Mouse (Mus musculus) liver, adult 2 months (tissue): Measurements from ENCODE around the gene Gm20662. TPM values are rescaled to one million over a fixed set of nuclear protein-coding genes. Genes with fewer than 3 reads are reported as not detected.

Experiments
- DNase-seq: peaks from one replicate; pipeline ENCODE4 v3.0.0-alpha.2; 2011; ENCODE audit warnings: low read depth, low spot score; ENCODE audit errors: extremely low read depth
- H3K27ac ChIP-seq: fragments of 200-500 bp; replicated peaks from 2 replicates; pipeline ENCODE4 v1.5.1; 2012; ENCODE audit warnings: low read depth, mild to moderate bottlenecking, control low read depth, inconsistent platforms, low read length; ENCODE audit not compliant: insufficient read depth
- H3K27me3 ChIP-seq: fragments of 200-500 bp; 2 replicates; pipeline ENCODE4 v1.6.1; 2012; ENCODE audit warnings: mild to moderate bottlenecking, moderate library complexity, low read length, inconsistent platforms; ENCODE audit not compliant: control insufficient read depth, insufficient read depth
- H3K36me3 ChIP-seq: fragments of 200-500 bp; 2 replicates; pipeline ENCODE4 v1.6.1; 2012; ENCODE audit warnings: low read length, inconsistent platforms; ENCODE audit not compliant: control insufficient read depth, insufficient read depth
- H3K4me1 ChIP-seq: fragments of 200-500 bp; 2 replicates; pipeline ENCODE4 v1.6.1; 2011; ENCODE audit warnings: low read length; ENCODE audit not compliant: control insufficient read depth, insufficient read depth
- H3K4me3 ChIP-seq: fragments of 200-500 bp; 2 replicates; pipeline ENCODE4 v1.5.1; 2011; ENCODE audit warnings: low read depth, mild to moderate bottlenecking, control low read depth, low read length, moderate library complexity; ENCODE audit not compliant: insufficient read depth
- H3K79me2 ChIP-seq: fragments of 200-500 bp; 2 replicates; pipeline ENCODE4 v1.6.1; 2012; ENCODE audit warnings: inconsistent platforms, mild to moderate bottlenecking, low read length, moderate library complexity; ENCODE audit not compliant: control insufficient read depth, insufficient read depth
- H3K9ac ChIP-seq: fragments of 200-500 bp; 2 replicates; pipeline ENCODE4 v1.6.1; 2012; ENCODE audit warnings: low read depth, mild to moderate bottlenecking, control low read depth, inconsistent platforms, low read length
- CTCF ChIP-seq: fragments of 200-500 bp; IDR thresholded peaks from 2 replicates; pipeline ENCODE4 v1.5.1; 2011; ENCODE audit warnings: low read depth, low read length, control low read depth
- POLR2A ChIP-seq: fragments of 200-500 bp; IDR thresholded peaks from 2 replicates; pipeline ENCODE4 v1.6.1; 2011; ENCODE audit warnings: low read length, control low read depth; ENCODE audit not compliant: insufficient read depth; ENCODE audit errors: extremely low read depth
- WGBS: fragments of 180-500 bp; shearing (Covaris S2); methylation state at CpG from one replicate; pipeline ENCODE4 v1.1.7; 2018; 5-methylcytosine and 5-hydroxymethylcytosine counted together
- polyA plus RNA-seq: library from polyadenylated mRNA; depleted of rRNA; stranded (reverse); fragments of >200 nt; gene quantifications from 2 replicates; pipeline ENCODE4 v1.2.3, GENCODE M21; 2012
- total RNA-seq: library from RNA; depleted of rRNA; stranded (reverse); fragments of >200 nt; gene quantifications from 2 replicates; pipeline ENCODE4 v1.2.3, GENCODE M21; 2014

The Gm20662 gene
- total and polyA plus RNA-seq, 2 experiments, result 0.76 TPM; not detected in 1

DNA sequence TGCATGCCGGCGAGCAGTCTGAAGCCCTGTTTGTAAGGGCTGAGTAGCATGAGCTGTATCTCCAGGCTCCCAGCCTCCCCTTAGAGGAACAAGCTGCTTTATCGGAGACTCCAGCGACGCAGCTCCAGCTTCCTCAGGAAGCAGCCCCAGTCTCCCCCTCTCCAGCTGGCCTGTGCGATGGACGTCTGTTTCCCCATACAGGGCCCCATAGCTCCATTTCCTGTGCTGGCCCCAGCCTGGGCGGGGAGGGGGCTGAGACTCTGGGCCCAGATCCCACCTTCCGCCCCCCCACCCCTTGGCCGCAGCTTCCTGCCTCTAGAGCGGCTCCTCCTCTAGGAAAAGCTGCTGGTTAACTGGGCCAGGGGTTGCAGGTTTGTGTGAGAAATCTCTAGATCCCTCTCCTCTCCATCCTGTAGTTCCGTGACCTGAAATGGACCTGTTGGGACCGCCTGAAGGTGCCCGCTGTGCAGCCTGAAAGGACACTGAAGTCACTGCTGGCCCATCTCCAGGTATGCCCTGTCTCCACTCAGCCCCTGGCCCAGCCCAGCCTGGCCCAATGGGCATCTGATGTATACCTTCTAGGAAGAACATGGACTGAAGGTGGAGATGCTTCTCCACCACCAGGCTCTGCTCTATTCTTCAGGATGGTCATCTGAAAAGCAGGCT lies 13.3 kb upstream of the Gm20662 start, which contains the start of gene Gm20661:
Gm20661 (plus strand) TSS at position 378 of the 666 bp plus-strand sequence.
- Histone ChIP-seq H3K27me3 (no peaks in the 10 kb centered on the region), H3K4me1 (peaks cover 10% of the 10 kb centered on the region; the same call in 1 of the 2 replicates), H3K36me3 (no peaks in the 10 kb centered on the region), H3K9ac (no peak within 1 kb of the TSS; the same call in 1 of the 2 replicates), H3K27ac (peak within 1 kb of the TSS; percentile 82), H3K4me3 (no peak within 1 kb of the TSS; the same call in 1 of the 2 replicates), H3K79me2 (no peaks in the 10 kb centered on the region)
- 68% methylated on average over 14 of the region's 14 CpGs for WGBS
- TF ChIP-seq CTCF (no peak), POLR2A (no peak)
- peak; percentile 36 for DNase-seq

DNA sequence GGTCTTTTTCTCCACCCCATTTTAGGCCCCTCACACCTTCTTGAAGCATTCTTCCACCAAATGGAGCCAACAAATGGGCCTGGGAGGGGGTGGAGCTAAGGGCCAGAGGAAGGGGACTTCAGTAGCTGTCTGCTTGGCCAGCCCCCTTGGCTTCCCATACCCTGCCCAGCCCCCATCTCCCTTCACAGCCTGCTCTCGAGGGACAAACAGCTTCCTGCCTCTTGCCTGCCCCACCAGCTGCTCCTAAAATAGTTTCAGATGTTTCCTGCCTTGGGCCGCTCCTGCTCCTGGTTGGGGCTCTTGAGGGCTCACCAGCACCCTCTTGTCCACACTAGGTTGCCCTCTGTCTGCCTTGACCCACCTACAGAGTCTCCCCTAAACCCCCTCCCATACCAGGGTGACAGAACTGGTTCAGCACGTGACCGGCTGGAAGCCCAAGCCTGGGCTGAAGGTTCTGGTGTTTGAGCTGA lies 12.7 kb upstream of the Gm20662 start:
- Histone ChIP-seq H3K36me3 (no peaks in the 10 kb centered on the region), H3K9ac (no peak overlapping the region; the same call in 1 of the 2 replicates), H3K4me3 (no peak overlapping the region), H3K79me2 (no peaks in the 10 kb centered on the region), H3K4me1 (peaks cover 10% of the 10 kb centered on the region; the same call in 1 of the 2 replicates), H3K27ac (peak overlapping the region; percentile 82), H3K27me3 (no peaks in the 10 kb centered on the region)
- peak; percentile 28 for DNase-seq
- 65% methylated on average over 4 of the region's 4 CpGs for WGBS
- no peak for TF ChIP-seq CTCF
- TF ChIP-seq POLR2A, result no peak

DNA sequence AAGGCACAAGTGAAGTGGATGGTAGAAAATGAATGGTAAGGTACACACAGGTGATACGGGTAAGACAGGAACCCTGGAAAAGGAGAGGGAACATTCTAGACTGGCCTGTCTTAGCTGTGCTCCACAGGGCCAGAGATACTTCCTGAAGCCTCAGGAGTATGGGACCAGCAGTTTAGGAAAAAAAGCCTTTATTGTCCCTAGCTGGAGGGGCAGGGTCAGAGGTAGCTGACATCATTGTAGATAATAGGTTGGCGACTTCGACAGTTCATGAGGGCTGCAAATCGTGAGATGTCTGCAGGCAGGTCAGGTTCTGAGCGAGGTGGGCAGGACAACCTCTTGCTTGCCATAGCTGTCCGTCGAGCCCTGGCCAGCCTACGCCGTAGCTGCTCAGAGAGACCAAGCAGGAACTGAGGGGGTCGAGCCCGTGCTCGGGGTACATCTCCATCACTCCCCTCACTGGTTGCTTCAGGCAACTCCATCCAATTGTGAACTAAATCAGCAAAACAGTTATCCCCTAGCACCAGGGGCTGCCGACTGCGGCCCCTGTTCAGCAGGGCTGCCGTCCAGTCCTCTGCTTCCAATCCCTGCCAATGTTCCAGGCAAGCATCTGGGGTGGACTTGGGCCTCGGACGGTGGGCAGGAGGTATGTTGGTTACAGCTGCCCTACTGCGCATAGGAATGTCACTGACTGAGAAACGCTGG lies 11.9 kb upstream of the Gm20662 start:
- H3K27ac ChIP-seq, result peak overlapping the region; percentile 64
- TF ChIP-seq CTCF (no peak), POLR2A (no peak)
- H3K4me1 ChIP-seq, result peaks cover 10% of the 10 kb centered on the region; the same call in 1 of the 2 replicates
- H3K9ac ChIP-seq, result peak overlapping the region; percentile 48; the same call in 1 of the 2 replicates
- 78% methylated on average over 19 of the region's 19 CpGs for WGBS
- no peaks in the 10 kb centered on the region for H3K79me2 ChIP-seq
- H3K4me3 ChIP-seq, result peak overlapping the region; percentile 21; the same call in 1 of the 2 replicates
- H3K27me3 ChIP-seq, result no peaks in the 10 kb centered on the region
- no peaks in the 10 kb centered on the region for H3K36me3 ChIP-seq
- no peak for DNase-seq

DNA sequence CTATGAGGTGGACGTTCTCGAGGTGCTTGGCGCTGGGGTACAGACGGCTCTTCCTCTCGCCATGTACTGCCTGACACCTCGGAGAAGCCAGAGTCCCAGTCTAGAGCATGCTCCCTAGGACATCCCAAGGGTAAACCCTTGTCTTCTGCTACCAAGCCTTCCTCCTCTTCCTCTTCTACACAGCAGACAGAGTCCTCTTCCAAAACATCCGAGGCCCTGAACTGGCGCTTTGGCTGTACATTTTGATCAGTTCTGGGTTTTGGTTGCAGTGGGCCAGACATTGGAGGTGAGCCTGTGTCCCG lies 11.4 kb upstream of the Gm20662 start:
- Histone ChIP-seq H3K4me1 (peaks cover 10% of the 10 kb centered on the region; the same call in 1 of the 2 replicates), H3K79me2 (no peaks in the 10 kb centered on the region), H3K36me3 (no peaks in the 10 kb centered on the region), H3K4me3 (peak overlapping the region; percentile 65), H3K9ac (peak overlapping the region; percentile 48; the same call in 1 of the 2 replicates), H3K27me3 (no peaks in the 10 kb centered on the region), H3K27ac (peak overlapping the region; percentile 11)
- TF ChIP-seq CTCF (no peak), POLR2A (no peak)
- DNase-seq, result no peak
- 69% methylated on average over 9 of the region's 9 CpGs for WGBS

DNA sequence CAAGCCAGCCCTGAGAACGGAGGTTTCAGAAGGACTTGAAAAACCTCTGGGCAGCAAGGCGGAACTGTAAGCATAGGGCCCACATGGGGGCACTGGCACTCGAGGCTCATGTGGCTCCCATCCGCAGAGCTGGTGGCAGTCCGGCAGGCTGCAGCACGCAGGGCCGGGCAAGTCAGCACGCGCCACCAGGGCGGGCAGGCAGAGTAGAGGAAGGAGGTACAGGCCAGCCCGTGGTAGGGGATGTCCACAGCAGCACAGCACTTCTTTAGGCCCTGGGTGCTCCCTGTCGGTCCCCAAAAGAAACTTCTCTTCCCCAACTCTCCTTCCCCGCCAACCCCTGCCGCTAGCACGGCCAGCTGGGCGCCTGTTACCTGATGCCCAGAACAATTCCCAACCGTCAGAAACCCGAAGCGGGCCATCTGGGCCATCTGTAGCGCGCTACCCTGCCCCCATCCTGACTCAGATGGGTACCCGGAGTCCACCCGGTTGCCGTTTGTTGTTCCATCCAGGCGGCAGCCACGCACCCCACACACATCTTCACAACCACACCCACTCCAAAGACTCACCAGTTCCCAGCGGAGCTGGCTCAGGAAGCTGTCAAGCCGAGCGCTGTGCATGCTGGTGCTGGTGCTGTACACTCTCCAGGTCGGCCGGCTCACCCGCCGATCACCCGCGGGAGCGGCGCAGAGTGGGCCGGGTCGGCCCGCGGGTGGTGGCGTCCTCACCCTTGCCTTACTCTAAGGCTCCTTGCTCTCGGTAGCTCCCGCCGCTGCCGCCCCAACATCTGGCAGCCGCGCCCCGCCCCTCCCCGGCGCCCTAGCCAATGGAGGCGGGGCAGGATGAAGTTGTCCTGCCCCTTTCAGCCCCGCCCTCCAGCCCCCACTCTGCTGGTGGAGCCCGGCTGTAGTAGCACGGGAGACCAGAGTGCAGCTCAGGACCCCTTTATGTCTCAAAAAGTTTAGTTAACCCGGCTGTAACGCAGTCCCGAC lies 10.7 kb upstream of the Gm20662 start, which contains the start of gene Inka1:
Inka1 (minus strand) TSS at position 749 of the 989 bp plus-strand sequence.
- Histone ChIP-seq H3K9ac (peak within 1 kb of the TSS; percentile 48), H3K27me3 (no peaks in the 10 kb centered on the region), H3K4me3 (peak within 1 kb of the TSS; percentile 65), H3K27ac (peak within 1 kb of the TSS; percentile 11), H3K4me1 (peaks cover 10% of the 10 kb centered on the region; the same call in 1 of the 2 replicates), H3K79me2 (no peaks in the 10 kb centered on the region), H3K36me3 (no peaks in the 10 kb centered on the region)
- TF ChIP-seq CTCF (no peak), POLR2A (0 out of 2 replicates have a peak, but pooled peaks have one; percentile 38)
- DNase-seq, result peak; percentile 27
- 9% methylated on average over 58 of the region's 58 CpGs for WGBS
